Mouse (Mus musculus): ENCODE data around the gene Rundc1. TPM values are rescaled to one million over a fixed set of nuclear protein-coding genes. Genes with fewer than 3 reads are reported as not detected.
A peak's percentile ranks its signal among the peaks of the same experiment; 100 is the strongest.
"Not testable (repeated sequence)": the region's sequence is repeated elsewhere in the genome, so short reads cannot be mapped to it uniquely, and the experiment has no call there.

Gene Rundc1
- polyA plus RNA-seq, 1 experiment from 2014 or later: 22.8 TPM

- Histone ChIP-seq H3K27ac (replicated peaks) (no peak overlapping the region), H3K4me1 (peaks cover 20% of the 10 kb centered on the region), H3K27me3 (ENCODE audit: low read depth, poor library complexity, severe bottlenecking) (no peaks in the 10 kb centered on the region), H3K9me3 (replicated peaks) (no peaks in the 10 kb centered on the region), H3K4me3 (no peak overlapping the region), H3K36me3 (peaks cover 38% of the 10 kb centered on the region)
- WGBS: 86% methylated on average over 5 of the region's 5 CpGs
- DNase-seq (ENCODE audit: low spot score): no peak
Measured at GRCm38 (mm10) chr11:101447786-101448185, 22.9 kb downstream of the Rundc1 start.

- peak within 1 kb of the TSS; percentile 18 for H3K4me3 ChIP-seq
- no peaks in the 10 kb centered on the region for H3K27me3 ChIP-seq (ENCODE audit: low read depth, poor library complexity, severe bottlenecking)
- peaks cover 16% of the 10 kb centered on the region for H3K4me1 ChIP-seq
- no peak for DNase-seq (ENCODE audit: low spot score)
- H3K27ac ChIP-seq (replicated peaks): no peak within 1 kb of the TSS
- no peaks in the 10 kb centered on the region for H3K9me3 ChIP-seq (replicated peaks)
- peaks cover 34% of the 10 kb centered on the region for H3K36me3 ChIP-seq
- 50% methylated on average over 10 of the region's 10 CpGs for WGBS
Measured at GRCm38 (mm10) chr11:101448274-101448746, 23.4 kb downstream of the Rundc1 start, which contains the start of gene Ifi35. TSS of gene Ifi35 (plus strand) at chr11:101448407.

- Histone ChIP-seq H3K27me3 (ENCODE audit: low read depth, poor library complexity, severe bottlenecking) (no peaks in the 10 kb centered on the region), H3K9me3 (replicated peaks) (no peaks in the 10 kb centered on the region), H3K4me3 (no peak overlapping the region), H3K36me3 (peaks cover 28% of the 10 kb centered on the region), H3K27ac (replicated peaks) (no peak overlapping the region), H3K4me1 (peaks cover 10% of the 10 kb centered on the region)
- 85% methylated on average over 4 of the region's 4 CpGs for WGBS
- DNase-seq (ENCODE audit: low spot score): no peak
Measured at GRCm38 (mm10) chr11:101448899-101449298, 24.0 kb downstream of the Rundc1 start.

- WGBS: 88% methylated on average over 4 of the region's 4 CpGs
- DNase-seq (ENCODE audit: low spot score); H3K27ac ChIP-seq (replicated peaks); H3K9me3 ChIP-seq (replicated peaks); H3K4me1 ChIP-seq; H3K4me3 ChIP-seq; H3K27me3 ChIP-seq (ENCODE audit: low read depth, poor library complexity, severe bottlenecking): not testable (repeated sequence)
- peaks cover 21% of the 10 kb centered on the region for H3K36me3 ChIP-seq
Measured at GRCm38 (mm10) chr11:101449596-101449995, 24.7 kb downstream of the Rundc1 start.

GRCm38 (mm10) chr11:101450394-101450793 lies 25.5 kb downstream of the Rundc1 start:
- Histone ChIP-seq H3K27ac (replicated peaks) (no peak overlapping the region), H3K36me3 (peaks cover 13% of the 10 kb centered on the region), H3K27me3 (ENCODE audit: low read depth, poor library complexity, severe bottlenecking) (no peaks in the 10 kb centered on the region), H3K4me3 (no peak overlapping the region), H3K9me3 (replicated peaks) (no peaks in the 10 kb centered on the region), H3K4me1 (peaks cover 11% of the 10 kb centered on the region)
- WGBS: 86% methylated on average over 3 of the region's 3 CpGs
- no peak for DNase-seq (ENCODE audit: low spot score)

- DNase-seq (ENCODE audit: low spot score): no peak
- peaks cover 5% of the 10 kb centered on the region for H3K36me3 ChIP-seq
- peaks cover 11% of the 10 kb centered on the region for H3K4me1 ChIP-seq
- H3K4me3 ChIP-seq: no peak overlapping the region
- H3K27ac ChIP-seq (replicated peaks): no peak overlapping the region
- no peaks in the 10 kb centered on the region for H3K9me3 ChIP-seq (replicated peaks)
- 92% methylated on average over 10 of the region's 10 CpGs for WGBS
- H3K27me3 ChIP-seq (ENCODE audit: low read depth, poor library complexity, severe bottlenecking): no peaks in the 10 kb centered on the region
Measured at GRCm38 (mm10) chr11:101451536-101451935, 26.7 kb downstream of the Rundc1 start.

GRCm38 (mm10) chr11:101452093-101452774 lies 27.3 kb downstream of the Rundc1 start:
- WGBS: 83% methylated on average over 10 of the region's 10 CpGs
- Histone ChIP-seq H3K9me3 (replicated peaks) (no peaks in the 10 kb centered on the region), H3K27ac (replicated peaks) (no peak overlapping the region), H3K36me3 (no peaks in the 10 kb centered on the region), H3K4me3 (no peak overlapping the region), H3K27me3 (ENCODE audit: low read depth, poor library complexity, severe bottlenecking) (no peaks in the 10 kb centered on the region), H3K4me1 (peaks cover 11% of the 10 kb centered on the region)
- DNase-seq (ENCODE audit: low spot score): no peak

GRCm38 (mm10) chr11:101454702-101455101 lies 29.8 kb downstream of the Rundc1 start:
- 55% methylated on average over 6 of the region's 6 CpGs for WGBS
- H3K27me3 ChIP-seq (ENCODE audit: low read depth, poor library complexity, severe bottlenecking): no peaks in the 10 kb centered on the region
- 0 out of 2 replicates have a peak overlapping the region, but pooled peaks have one; percentile 14 for H3K27ac ChIP-seq (replicated peaks)
- no peaks in the 10 kb centered on the region for H3K9me3 ChIP-seq (replicated peaks)
- H3K4me3 ChIP-seq: no peak overlapping the region
- H3K4me1 ChIP-seq: peaks cover 23% of the 10 kb centered on the region
- DNase-seq (ENCODE audit: low spot score): no peak
- peaks cover 21% of the 10 kb centered on the region for H3K36me3 ChIP-seq

- H3K4me3 ChIP-seq: no peak overlapping the region
- 88% methylated on average over 7 of the region's 7 CpGs for WGBS
- H3K27me3 ChIP-seq (ENCODE audit: low read depth, poor library complexity, severe bottlenecking): no peaks in the 10 kb centered on the region
- peaks cover 30% of the 10 kb centered on the region for H3K36me3 ChIP-seq
- peaks cover 32% of the 10 kb centered on the region for H3K4me1 ChIP-seq
- 0 out of 2 replicates have a peak overlapping the region, but pooled peaks have one; percentile 38 for H3K27ac ChIP-seq (replicated peaks)
- no peaks in the 10 kb centered on the region for H3K9me3 ChIP-seq (replicated peaks)
- DNase-seq (ENCODE audit: low spot score): no peak
Measured at GRCm38 (mm10) chr11:101455627-101456026, 30.7 kb downstream of the Rundc1 start.

- H3K27ac ChIP-seq (replicated peaks): no peak overlapping the region
- H3K4me3 ChIP-seq: no peak overlapping the region
- peaks cover 45% of the 10 kb centered on the region for H3K36me3 ChIP-seq
- no peaks in the 10 kb centered on the region for H3K27me3 ChIP-seq (ENCODE audit: low read depth, poor library complexity, severe bottlenecking)
- no peak for DNase-seq (ENCODE audit: low spot score)
- peaks cover 46% of the 10 kb centered on the region for H3K4me1 ChIP-seq
- no peaks in the 10 kb centered on the region for H3K9me3 ChIP-seq (replicated peaks)
- 91% methylated on average over 9 of the region's 9 CpGs for WGBS
Measured at GRCm38 (mm10) chr11:101457631-101458030, 32.7 kb downstream of the Rundc1 start.

GRCm38 (mm10) chr11:101458217-101458616 lies 33.3 kb downstream of the Rundc1 start:
- no peak for DNase-seq (ENCODE audit: low spot score)
- peaks cover 45% of the 10 kb centered on the region for H3K36me3 ChIP-seq
- 87% methylated on average over 12 of the region's 12 CpGs for WGBS
- H3K4me3 ChIP-seq: no peak overlapping the region
- peaks cover 52% of the 10 kb centered on the region for H3K4me1 ChIP-seq
- no peaks in the 10 kb centered on the region for H3K27me3 ChIP-seq (ENCODE audit: low read depth, poor library complexity, severe bottlenecking)
- H3K27ac ChIP-seq (replicated peaks): no peak overlapping the region
- H3K9me3 ChIP-seq (replicated peaks): no peaks in the 10 kb centered on the region

- H3K27ac ChIP-seq (replicated peaks): peak overlapping the region; percentile 29
- no peaks in the 10 kb centered on the region for H3K9me3 ChIP-seq (replicated peaks)
- H3K27me3 ChIP-seq (ENCODE audit: low read depth, poor library complexity, severe bottlenecking): peaks cover 9% of the 10 kb centered on the region
- H3K36me3 ChIP-seq: peaks cover 45% of the 10 kb centered on the region
- DNase-seq (ENCODE audit: low spot score): no peak
- 28% methylated on average over 6 of the region's 6 CpGs for WGBS
- peaks cover 62% of the 10 kb centered on the region for H3K4me1 ChIP-seq
- no peak overlapping the region for H3K4me3 ChIP-seq
Measured at GRCm38 (mm10) chr11:101459716-101460115, 34.8 kb downstream of the Rundc1 start.

GRCm38 (mm10) chr11:101460321-101460720 lies 35.4 kb downstream of the Rundc1 start:
- 86% methylated on average over 15 of the region's 15 CpGs for WGBS
- no peaks in the 10 kb centered on the region for H3K9me3 ChIP-seq (replicated peaks)
- peaks cover 45% of the 10 kb centered on the region for H3K36me3 ChIP-seq
- DNase-seq (ENCODE audit: low spot score): no peak
- H3K27me3 ChIP-seq (ENCODE audit: low read depth, poor library complexity, severe bottlenecking): peaks cover 15% of the 10 kb centered on the region
- H3K27ac ChIP-seq (replicated peaks): peak overlapping the region; percentile 29; the same call in 1 of the 2 replicates
- peaks cover 63% of the 10 kb centered on the region for H3K4me1 ChIP-seq
- H3K4me3 ChIP-seq: no peak overlapping the region

Measured in midbrain, embryonic 10.5 days (tissue).